Mouse (Mus musculus) neural tube, embryonic 15.5 days (tissue): ENCODE measurements around the gene Dedd2. TPM values are rescaled to one million over a fixed set of nuclear protein-coding genes. Genes with fewer than 3 reads are reported as not detected.

ENCODE experiments used
- ATAC-seq: fragments of 200-750 bp; cut with Nextera tagmentation; 2 replicates; pipeline ENCODE4 v1.8.0; 2017; ENCODE audit warnings: mild to moderate bottlenecking, moderate TSS enrichment, moderate library complexity; ENCODE audit not compliant: low FRiP score
- H3K27ac ChIP-seq: fragments of 300-500 bp; sonication (generic); replicated peaks from 2 replicates; pipeline ENCODE4 v1.5.1; 2015; ENCODE audit warnings: mild to moderate bottlenecking, inconsistent platforms
- H3K27me3 ChIP-seq: fragments of 300-500 bp; sonication (generic); replicated peaks from 2 replicates; pipeline ENCODE4 v1.6.1; 2015; ENCODE audit warnings: inconsistent platforms
- H3K36me3 ChIP-seq: fragments of 300-500 bp; sonication (generic); 2 replicates; pipeline ENCODE4 v1.6.1; 2015; ENCODE audit warnings: inconsistent platforms
- H3K4me1 ChIP-seq: fragments of 300-500 bp; sonication (generic); 2 replicates; pipeline ENCODE4 v1.6.1; 2015; ENCODE audit warnings: inconsistent platforms
- H3K4me2 ChIP-seq: fragments of 300-500 bp; sonication (generic); 2 replicates; pipeline ENCODE4 v1.6.1; 2015; ENCODE audit warnings: inconsistent platforms, mild to moderate bottlenecking, moderate library complexity
- H3K4me3 ChIP-seq: fragments of 300-500 bp; sonication (generic); replicated peaks from 2 replicates; pipeline ENCODE4 v1.5.1; 2015; ENCODE audit warnings: mild to moderate bottlenecking, inconsistent platforms
- H3K9ac ChIP-seq: fragments of 300-500 bp; sonication (generic); replicated peaks from 2 replicates; pipeline ENCODE4 v1.6.1; 2015; ENCODE audit warnings: mild to moderate bottlenecking, inconsistent platforms
- H3K9me3 ChIP-seq: fragments of 300-500 bp; sonication (generic); replicated peaks from 2 replicates; pipeline ENCODE4 v1.6.1; 2016; ENCODE audit warnings: inconsistent platforms
- WGBS: fragments of 180-500 bp; shearing (Covaris S2); methylation state at CpG from one replicate; pipeline ENCODE4 v1.1.7; 2015; ENCODE audit warnings: mixed read lengths; 5-methylcytosine and 5-hydroxymethylcytosine counted together
- polyA plus RNA-seq: library from polyadenylated mRNA; unstranded; fragments of >200 nt; fragmentation: Nextera tagmentation; extraction: Ambion mirVana; gene quantifications from 2 replicates; pipeline ENCODE4 v1.2.1, GENCODE M21; 2015

Dedd2 gene
- polyA plus RNA-seq, 1 experiment from 2014 or later, result 17.7 TPM

DNA sequence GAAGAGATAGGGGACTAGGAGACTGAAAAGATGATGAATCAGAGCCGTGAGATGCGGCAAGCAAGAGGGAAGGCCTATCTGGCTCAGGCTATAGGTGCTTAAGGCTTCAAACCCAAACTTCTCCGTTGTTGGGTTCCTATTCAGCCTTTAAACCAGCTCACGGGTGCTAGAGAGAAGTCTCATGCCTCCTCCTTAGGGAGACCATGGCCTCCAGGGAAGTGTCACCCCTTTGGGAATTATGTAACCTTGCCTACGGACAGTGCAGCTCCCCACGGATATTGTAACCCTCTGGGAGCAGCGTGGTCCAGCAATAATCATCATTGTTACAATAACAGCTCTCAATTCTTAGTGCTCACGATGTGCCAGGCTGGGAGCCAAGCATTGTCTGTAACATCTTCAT is 31.4 kb upstream of the Dedd2 start:
- Histone ChIP-seq H3K27ac (peak overlapping the region; percentile 90), H3K4me1 (peaks cover 53% of the 10 kb centered on the region), H3K9me3 (no peaks in the 10 kb centered on the region), H3K4me2 (peak overlapping the region; percentile 96), H3K27me3 (no peaks in the 10 kb centered on the region), H3K4me3 (peak overlapping the region; percentile 85), H3K9ac (peak overlapping the region; percentile 70), H3K36me3 (no peaks in the 10 kb centered on the region)
- WGBS, result 11% methylated on average over 8 of the region's 8 CpGs
- no peak for ATAC-seq

DNA sequence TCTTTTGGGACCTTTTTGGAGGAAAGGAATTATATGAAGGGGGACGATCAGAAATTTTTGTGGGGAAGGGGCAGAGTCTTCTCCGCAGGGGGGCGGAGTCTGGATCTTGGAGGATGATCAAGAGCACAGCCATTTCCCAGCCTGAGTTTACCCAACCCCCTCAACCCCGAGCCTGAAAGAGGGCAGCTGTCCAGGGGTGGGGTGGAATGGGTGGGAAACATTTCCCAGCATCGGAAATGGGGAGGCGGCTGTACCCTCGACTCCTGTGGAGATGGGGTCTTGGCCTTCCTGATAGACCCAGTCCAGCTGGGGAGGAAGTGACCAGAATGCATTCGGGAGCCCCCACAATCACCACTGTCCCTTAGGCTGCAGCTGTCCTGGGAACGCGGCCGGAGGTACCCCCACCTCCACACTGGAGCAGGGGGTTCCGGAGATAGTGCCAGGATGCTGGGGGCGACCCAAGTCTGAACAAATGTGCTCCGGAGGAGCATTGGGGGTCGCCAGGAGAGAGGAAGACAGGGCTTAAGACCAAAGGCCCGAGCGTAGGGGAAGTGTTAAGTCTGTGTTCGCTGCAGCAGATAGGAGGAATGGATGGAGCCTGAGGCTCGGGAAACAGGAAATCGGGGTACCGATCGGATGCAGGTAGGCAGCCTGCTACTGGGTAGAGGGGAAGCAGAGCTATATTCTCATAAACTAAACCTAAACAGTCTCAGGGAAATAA is 30.8 kb upstream of the Dedd2 start:
- peak overlapping the region; percentile 90 for H3K27ac ChIP-seq
- WGBS, result 2% methylated on average over 22 of the region's 22 CpGs

DNA sequence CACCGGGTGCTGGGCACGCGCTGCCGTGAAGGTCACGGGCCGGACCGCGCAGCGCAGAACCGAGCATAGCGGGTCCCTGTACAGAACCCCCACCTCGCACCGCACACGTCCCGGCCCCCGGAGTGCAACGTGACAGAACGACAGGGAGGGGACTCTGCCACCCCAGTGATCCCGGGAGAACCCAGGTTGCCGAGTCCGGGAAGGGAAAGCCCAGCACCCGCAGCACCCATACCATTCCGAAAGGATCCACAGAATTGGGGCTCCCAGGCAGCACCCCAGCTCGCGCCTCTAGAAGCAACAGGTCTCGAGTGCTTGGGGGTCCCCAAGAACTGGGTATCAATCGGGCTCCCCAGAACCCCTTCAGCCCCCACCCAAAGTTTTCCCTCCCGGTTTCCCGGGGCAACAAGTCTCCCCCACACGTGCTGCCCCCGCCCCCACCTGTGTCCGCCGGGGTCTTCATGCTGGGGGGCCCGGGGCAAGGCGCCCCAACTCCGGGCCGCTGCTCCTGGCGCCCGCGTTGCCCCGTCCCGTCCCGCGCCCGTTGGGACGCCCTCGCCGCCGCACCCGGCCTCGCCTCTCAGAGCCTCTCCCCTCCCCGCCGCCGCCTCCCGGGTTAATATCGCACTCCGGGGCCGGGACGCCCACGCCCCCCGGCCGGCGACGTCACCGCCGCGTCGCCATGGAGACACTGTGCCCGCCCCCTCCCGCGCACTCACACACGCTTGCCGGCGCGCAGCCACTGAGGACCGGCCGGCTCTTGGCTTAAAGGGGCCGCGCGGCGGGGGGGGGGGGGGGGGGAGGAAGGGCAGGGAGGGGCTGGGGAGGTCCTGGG is 29.9 kb upstream of the Dedd2 start, which contains the start of gene Erf:
Erf (minus strand) TSS at position 621 of the 832 bp plus-strand sequence.
- H3K4me2 ChIP-seq, result peak within 1 kb of the TSS; percentile 96
- H3K4me3 ChIP-seq, result peak within 1 kb of the TSS; percentile 85
- ATAC-seq, result peak; percentile 85
- peaks cover 67% of the 10 kb centered on the region for H3K4me1 ChIP-seq
- H3K27ac ChIP-seq, result peak within 1 kb of the TSS; percentile 90
- no peaks in the 10 kb centered on the region for H3K36me3 ChIP-seq
- H3K9ac ChIP-seq, result peak within 1 kb of the TSS; percentile 70
- H3K27me3 ChIP-seq, result no peaks in the 10 kb centered on the region
- under 1% methylated on average over 74 of the region's 81 CpGs for WGBS
- no peaks in the 10 kb centered on the region for H3K9me3 ChIP-seq

More for the DNA sequence above, 30.8 kb upstream of the Dedd2 start:
- no peaks in the 10 kb centered on the region for H3K9me3 ChIP-seq
- no peaks in the 10 kb centered on the region for H3K27me3 ChIP-seq
- peak overlapping the region; percentile 96 for H3K4me2 ChIP-seq
- H3K36me3 ChIP-seq, result no peaks in the 10 kb centered on the region
- ATAC-seq, result peak; percentile 13; the same call in 1 of the 2 replicates
- peaks cover 59% of the 10 kb centered on the region for H3K4me1 ChIP-seq
- H3K9ac ChIP-seq, result peak overlapping the region; percentile 70
- peak overlapping the region; percentile 85 for H3K4me3 ChIP-seq

DNA sequence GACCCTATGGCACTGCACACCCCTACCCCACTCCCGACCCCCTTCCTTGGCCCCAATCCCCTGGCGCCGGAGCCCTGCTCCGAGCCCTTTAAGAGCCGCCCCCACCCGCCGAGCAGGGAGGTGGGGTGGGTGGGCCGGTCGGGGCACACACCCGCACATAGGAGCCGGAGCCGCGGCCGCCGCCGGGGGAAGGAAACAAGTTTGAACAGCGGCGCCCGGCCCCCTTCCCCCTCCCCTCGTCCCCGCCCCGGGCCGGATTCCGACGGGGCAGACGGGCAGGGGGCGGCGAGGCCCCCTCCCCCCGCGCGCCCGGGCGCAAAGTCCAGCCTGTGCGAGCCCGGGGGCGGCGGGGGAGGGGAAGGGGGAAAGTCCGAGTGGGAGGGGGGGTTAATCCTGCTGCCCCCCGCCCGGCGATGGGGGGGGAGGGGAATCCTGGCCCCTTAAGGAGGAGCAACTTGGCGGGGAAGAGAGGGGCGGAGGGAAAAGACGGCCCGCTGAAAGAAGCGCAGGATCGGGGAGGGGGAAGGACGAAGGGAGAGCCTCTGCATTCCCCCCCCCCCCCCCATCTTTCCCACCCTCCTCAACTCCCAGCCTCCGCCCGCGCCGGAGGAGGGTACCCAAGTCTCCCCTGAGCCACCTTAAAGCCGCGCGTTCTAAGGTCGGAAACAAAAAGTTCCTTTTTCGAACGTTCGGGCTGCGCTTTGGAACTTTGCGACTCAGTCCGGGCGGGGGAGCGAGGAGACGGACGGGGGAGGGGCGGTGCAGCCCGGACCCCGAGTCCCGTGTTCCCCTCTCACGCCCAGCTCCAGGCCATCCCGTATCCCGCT is 29.1 kb upstream of the Dedd2 start:
- Histone ChIP-seq H3K27ac (peak overlapping the region; percentile 90), H3K4me2 (peak overlapping the region; percentile 96), H3K4me3 (peak overlapping the region; percentile 85), H3K27me3 (no peaks in the 10 kb centered on the region), H3K4me1 (peaks cover 76% of the 10 kb centered on the region), H3K36me3 (no peaks in the 10 kb centered on the region), H3K9me3 (no peaks in the 10 kb centered on the region), H3K9ac (peak overlapping the region; percentile 70)
- WGBS, result 1% methylated on average over 59 of the region's 73 CpGs
- ATAC-seq, result peak; percentile 43

DNA sequence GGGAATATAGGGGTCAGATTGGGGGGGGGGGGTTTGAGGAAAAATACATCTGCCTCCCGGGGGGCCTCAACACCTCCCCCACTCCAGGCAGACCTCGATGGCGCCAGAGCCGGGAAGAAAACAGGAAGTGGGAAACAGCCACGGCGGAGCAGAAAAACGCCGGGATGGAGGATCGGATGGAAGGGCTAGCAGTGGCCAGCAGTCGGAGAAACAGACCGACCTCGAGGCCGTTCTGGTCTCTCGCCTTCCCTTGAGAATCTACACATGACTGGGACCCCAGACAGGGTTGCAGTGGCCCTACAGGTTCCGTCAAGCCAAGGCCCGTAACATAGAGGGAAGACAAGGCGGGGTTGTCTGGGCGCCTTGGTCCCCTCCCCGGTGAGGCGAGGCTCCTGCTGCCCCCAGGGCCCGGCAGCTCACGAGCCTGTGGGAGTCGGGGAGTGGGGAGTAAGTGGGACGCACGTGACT is 28.5 kb upstream of the Dedd2 start:
- no peaks in the 10 kb centered on the region for H3K36me3 ChIP-seq
- no peaks in the 10 kb centered on the region for H3K9me3 ChIP-seq
- under 1% methylated on average over 25 of the region's 25 CpGs for WGBS
- H3K4me2 ChIP-seq, result peak overlapping the region; percentile 96
- peak overlapping the region; percentile 90 for H3K27ac ChIP-seq
- H3K4me1 ChIP-seq, result peaks cover 76% of the 10 kb centered on the region
- H3K4me3 ChIP-seq, result peak overlapping the region; percentile 85
- ATAC-seq, result peak; percentile 13; the same call in 1 of the 2 replicates
- peak overlapping the region; percentile 70 for H3K9ac ChIP-seq
- no peaks in the 10 kb centered on the region for H3K27me3 ChIP-seq

DNA sequence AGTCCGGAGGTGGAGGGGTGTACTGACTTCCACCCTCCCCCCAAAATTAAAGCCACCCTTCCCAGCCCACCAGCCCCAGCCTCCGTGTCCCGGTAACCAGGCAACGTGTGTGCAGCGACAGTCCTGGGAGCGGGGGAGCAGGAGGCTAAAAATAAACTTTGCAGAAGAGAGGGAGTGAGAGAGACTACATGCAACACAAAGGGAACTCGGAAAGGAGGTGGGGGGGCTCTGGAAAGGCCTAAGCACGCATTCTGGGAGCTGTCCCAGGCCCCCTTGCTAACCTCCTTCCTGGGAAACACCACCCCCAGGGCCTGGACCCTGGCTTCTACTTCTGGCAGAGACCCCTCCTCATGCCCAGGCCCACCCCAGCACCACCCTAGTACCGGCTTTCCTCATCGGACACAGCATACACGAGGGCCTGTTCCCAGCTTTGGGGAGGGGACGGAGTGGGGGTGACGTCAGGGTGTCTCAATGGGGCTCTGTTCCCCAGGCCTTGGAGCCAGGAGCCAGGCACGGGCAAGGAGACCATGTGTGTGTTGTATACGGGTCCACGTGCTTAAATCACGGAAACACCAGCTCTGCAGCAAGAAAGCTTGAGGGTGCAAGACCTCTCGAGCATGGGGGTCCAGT is 27.7 kb upstream of the Dedd2 start:
- no peaks in the 10 kb centered on the region for H3K27me3 ChIP-seq
- 4% methylated on average over 18 of the region's 18 CpGs for WGBS
- H3K9ac ChIP-seq, result peak overlapping the region; percentile 70
- no peaks in the 10 kb centered on the region for H3K36me3 ChIP-seq
- peak overlapping the region; percentile 90 for H3K27ac ChIP-seq
- no peaks in the 10 kb centered on the region for H3K9me3 ChIP-seq
- H3K4me2 ChIP-seq, result peak overlapping the region; percentile 96
- peaks cover 76% of the 10 kb centered on the region for H3K4me1 ChIP-seq
- ATAC-seq, result peak; percentile 20
- H3K4me3 ChIP-seq, result peak overlapping the region; percentile 85

DNA sequence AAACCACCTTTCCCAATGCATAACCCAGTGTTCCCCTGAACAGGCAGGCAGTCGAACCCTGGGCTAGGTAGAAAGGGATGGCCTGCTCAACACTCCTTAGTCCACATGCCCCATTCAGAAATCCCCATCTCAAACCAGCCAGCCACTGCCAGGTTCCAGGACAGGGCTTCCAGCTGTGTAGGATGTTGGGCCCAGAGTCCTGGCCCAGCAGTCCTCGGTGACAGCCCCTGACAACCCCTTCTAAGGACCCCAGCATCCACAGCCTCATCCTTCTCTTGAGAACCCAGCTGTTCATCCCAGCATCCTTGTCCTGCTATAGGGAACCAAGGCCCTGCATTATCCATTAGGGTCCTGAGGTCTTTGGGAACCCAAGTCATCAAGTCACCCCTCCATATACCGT is 27.1 kb upstream of the Dedd2 start:
- no peak for ATAC-seq
- Histone ChIP-seq H3K36me3 (no peaks in the 10 kb centered on the region), H3K9me3 (no peaks in the 10 kb centered on the region), H3K4me1 (peaks cover 75% of the 10 kb centered on the region), H3K4me2 (peak overlapping the region; percentile 96), H3K27ac (peak overlapping the region; percentile 90), H3K27me3 (no peaks in the 10 kb centered on the region), H3K4me3 (peak overlapping the region; percentile 85), H3K9ac (peak overlapping the region; percentile 70)
- 23% methylated on average over 3 of the region's 3 CpGs for WGBS

DNA sequence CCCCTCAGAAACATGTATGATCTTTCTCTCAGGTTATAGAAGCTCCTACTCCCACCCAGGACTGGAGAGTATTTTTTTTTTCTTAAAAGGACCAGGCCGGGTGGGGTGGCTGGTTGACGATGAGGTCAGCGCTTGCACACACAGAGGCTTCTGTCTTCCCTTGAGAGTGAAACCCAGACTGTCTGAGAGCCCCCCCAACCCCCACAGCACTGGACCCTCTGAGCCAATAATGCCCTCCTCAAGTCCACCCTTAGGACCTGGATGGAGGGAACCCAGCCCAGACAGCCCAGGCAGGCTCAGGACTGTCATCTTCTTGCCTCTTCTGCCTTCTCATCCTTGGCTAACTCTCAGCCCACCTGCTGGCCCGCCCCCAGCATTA is 26.3 kb upstream of the Dedd2 start:
- Histone ChIP-seq H3K36me3 (no peaks in the 10 kb centered on the region), H3K4me3 (peak overlapping the region; percentile 19), H3K4me1 (peaks cover 68% of the 10 kb centered on the region), H3K9me3 (no peaks in the 10 kb centered on the region), H3K27me3 (no peaks in the 10 kb centered on the region), H3K4me2 (peak overlapping the region; percentile 96), H3K27ac (peak overlapping the region; percentile 90), H3K9ac (peak overlapping the region; percentile 23; the same call in 1 of the 2 replicates)
- ATAC-seq, result no peak
- 56% methylated on average over 4 of the region's 4 CpGs for WGBS

DNA sequence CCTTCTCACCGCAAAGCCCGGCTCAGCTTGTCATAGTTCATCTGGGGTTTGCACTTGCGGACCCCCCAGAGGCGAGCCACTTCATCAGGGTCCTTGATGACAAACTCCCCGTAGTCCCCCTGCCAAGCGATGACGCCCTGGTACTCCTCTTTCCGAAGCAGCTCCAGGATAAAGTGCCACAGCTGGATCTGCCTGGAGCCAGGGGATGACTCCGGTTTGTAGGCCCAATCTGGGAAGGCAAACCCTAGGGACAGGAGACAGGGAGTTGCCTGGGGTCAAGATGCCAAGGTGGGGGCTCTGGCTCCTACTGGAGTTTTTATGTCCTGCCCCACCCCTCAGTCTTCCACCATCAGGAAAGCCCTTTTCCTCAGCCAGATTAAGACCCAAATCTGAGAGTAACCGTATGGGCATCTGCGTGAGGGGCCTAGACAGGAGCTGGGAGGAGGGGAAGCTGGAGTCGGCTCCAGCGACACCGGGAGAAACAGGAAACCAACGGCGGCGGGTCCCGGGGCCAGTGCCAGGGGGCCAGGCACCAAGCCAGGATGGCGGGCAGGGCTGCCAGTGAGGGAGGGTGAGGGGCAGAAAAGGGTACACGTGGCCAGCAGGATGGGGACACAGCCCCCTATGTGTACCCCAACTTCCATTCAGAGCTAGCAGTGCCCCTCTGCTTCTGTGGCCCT is 25.8 kb upstream of the Dedd2 start:
- Histone ChIP-seq H3K27ac (peak overlapping the region; percentile 90), H3K9me3 (no peaks in the 10 kb centered on the region), H3K27me3 (no peaks in the 10 kb centered on the region), H3K4me1 (peaks cover 65% of the 10 kb centered on the region), H3K4me2 (peak overlapping the region; percentile 96), H3K36me3 (no peaks in the 10 kb centered on the region), H3K9ac (peak overlapping the region; percentile 23; the same call in 1 of the 2 replicates), H3K4me3 (peak overlapping the region; percentile 12)
- WGBS, result 52% methylated on average over 20 of the region's 20 CpGs
- no peak for ATAC-seq

DNA sequence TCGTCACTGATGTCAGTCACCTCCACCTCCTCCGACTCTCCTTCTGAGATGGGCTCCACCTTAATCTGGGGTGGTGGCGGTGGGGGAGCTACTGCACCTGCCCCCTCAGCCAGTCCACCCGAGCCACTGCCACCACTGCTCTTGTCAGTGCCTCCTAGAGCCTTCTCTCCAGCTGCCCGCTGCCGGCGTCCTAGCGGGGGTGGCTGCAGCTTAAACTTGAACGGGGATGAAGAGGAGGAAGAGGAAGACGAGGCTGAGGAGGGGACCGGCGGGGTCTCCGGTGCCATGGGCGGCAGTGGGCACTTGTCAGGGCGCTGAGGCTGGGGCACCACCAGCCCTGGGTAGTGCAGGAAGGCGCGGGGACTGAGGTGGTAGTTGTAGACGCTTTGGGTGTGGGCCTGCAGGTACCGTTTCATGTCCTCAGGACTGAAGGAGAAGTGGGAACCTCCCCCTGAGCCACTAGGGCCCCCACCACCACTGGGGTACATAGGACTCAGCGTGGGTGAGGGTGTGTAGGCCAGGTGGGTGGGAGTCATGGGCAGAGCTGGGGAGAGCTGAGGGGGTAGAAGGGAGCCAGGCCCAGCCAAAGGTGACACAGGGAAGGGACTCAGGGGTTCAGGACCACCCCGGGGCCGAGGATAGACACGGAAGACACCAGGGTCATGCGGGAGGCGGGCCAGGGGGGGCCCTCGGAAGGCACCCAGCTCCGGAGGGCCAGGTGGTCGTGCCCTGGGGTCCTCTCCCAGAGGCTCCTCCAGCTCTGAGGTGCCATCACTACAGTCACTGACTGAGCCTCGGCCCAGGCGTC is 24.4 kb upstream of the Dedd2 start:
- Histone ChIP-seq H3K4me3 (no peak overlapping the region), H3K27ac (no peak overlapping the region), H3K36me3 (no peaks in the 10 kb centered on the region), H3K4me2 (no peak overlapping the region), H3K4me1 (peaks cover 59% of the 10 kb centered on the region), H3K9me3 (no peaks in the 10 kb centered on the region), H3K27me3 (no peaks in the 10 kb centered on the region), H3K9ac (no peak overlapping the region)
- no peak for ATAC-seq
- WGBS, result 94% methylated on average over 30 of the region's 30 CpGs
